Mouse (Mus musculus): ENCODE results near the gene Rsph3a. TPM values are rescaled to one million over a fixed set of nuclear protein-coding genes. Genes with fewer than 3 reads are reported as not detected.
"Not testable (repeated sequence)": the region's sequence is repeated elsewhere in the genome, so short reads cannot be mapped to it uniquely, and the experiment has no call there.

Rsph3a gene
- polyA plus RNA-seq (2015; fragmentation: Nextera tagmentation; extraction: Ambion mirVana), result 52.0 and 61.3 TPM in 2 replicates

GRCm38 (mm10) chr17:7945117-7946052 is at the start of gene Rsph3a:
Gene Rsph3a (plus strand): TSS chr17:7945614.
- peak; percentile 99 for ATAC-seq (replicated peaks; ENCODE audit: low FRiP score)
- 2% methylated on average over 58 of the region's 58 CpGs for WGBS
- H3K4me1 ChIP-seq; H3K27me3 ChIP-seq; H3K9me3 ChIP-seq (replicated peaks); H3K36me3 ChIP-seq: not testable (repeated sequence)
- Histone ChIP-seq H3K27ac (peak within 1 kb of the TSS; percentile 96), H3K4me3 (replicated peaks) (peak within 1 kb of the TSS; percentile 56), H3K4me2 (peak within 1 kb of the TSS; percentile 61), H3K9ac (peak within 1 kb of the TSS; percentile 51)

DNA sequence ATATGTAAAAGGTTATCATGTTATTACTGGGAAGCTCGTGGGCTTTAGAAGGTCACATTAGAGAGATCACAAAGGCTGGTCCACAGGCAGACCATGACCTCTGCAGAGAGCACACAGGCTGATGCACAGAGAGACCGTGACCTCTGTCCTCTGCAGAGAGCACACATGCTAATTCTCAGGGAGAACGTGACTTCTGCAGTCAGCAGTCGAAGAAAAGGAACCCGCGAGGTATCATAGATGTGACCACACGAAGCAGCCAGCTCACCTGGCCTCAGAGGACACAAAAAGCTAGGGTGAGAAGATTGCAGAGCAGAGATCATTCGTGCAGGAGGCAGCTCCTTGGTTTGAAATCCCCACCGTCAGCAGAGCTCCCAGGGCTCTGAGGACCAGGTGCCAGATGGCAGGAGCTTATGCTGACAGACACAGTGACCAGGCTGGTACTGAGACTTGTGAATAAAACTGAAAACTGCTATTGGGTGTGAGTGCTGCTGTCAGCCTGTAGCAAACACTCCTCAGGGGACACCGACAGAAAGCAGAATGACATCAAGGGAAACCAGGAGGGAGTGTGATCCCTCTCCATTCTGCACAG is 49.3 kb upstream of the Rsph3a start:
- Histone ChIP-seq H3K4me2 (no peak overlapping the region), H3K9me3 (replicated peaks) (no peaks in the 10 kb centered on the region), H3K4me3 (replicated peaks) (no peak overlapping the region), H3K4me1 (0 out of 2 replicates have a peak, but pooled peaks cover 5% of the 10 kb centered on the region), H3K36me3 (no peaks in the 10 kb centered on the region), H3K27ac (no peak overlapping the region), H3K27me3 (no peaks in the 10 kb centered on the region), H3K9ac (no peak overlapping the region)
- 66% methylated on average over 10 of the region's 10 CpGs for WGBS
- ATAC-seq (replicated peaks; ENCODE audit: low FRiP score), result no peak

- H3K9me3 ChIP-seq (replicated peaks), result no peaks in the 10 kb centered on the region
- no peak overlapping the region for H3K27ac ChIP-seq
- WGBS, result 76% methylated on average over 11 of the region's 11 CpGs
- no peak overlapping the region for H3K4me3 ChIP-seq (replicated peaks)
- H3K36me3 ChIP-seq, result no peaks in the 10 kb centered on the region
- H3K4me1 ChIP-seq, result 0 out of 2 replicates have a peak, but pooled peaks cover 5% of the 10 kb centered on the region
- H3K9ac ChIP-seq, result no peak overlapping the region
- no peak for ATAC-seq (replicated peaks; ENCODE audit: low FRiP score)
- H3K4me2 ChIP-seq, result 0 out of 2 replicates have a peak overlapping the region, but pooled peaks have one; percentile 3
- no peaks in the 10 kb centered on the region for H3K27me3 ChIP-seq
Measured at GRCm38 (mm10) chr17:7897120-7897519, 48.3 kb upstream of the Rsph3a start.

DNA sequence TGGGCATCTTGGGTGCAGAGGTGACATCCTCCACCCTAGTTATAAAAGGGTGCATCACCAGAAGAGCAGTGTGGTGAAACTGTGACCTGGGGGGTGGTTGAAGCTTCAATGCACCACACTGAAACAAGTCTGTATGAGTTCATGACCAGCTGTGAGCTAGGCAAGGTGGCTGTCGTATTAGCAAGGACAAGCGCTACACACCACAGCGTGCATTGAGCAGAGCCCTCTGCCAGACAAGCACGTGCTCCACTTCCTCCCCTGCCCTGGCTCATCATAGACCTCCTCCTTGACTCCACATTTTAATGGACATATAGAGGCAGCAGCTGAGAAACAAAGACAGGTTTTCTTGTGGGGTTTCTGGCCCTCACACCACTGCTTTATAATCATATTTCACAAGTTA is 47.7 kb upstream of the Rsph3a start:
- no peak overlapping the region for H3K4me2 ChIP-seq
- H3K4me3 ChIP-seq (replicated peaks), result no peak overlapping the region
- ATAC-seq (replicated peaks; ENCODE audit: low FRiP score), result no peak
- H3K9ac ChIP-seq, result no peak overlapping the region
- H3K9me3 ChIP-seq (replicated peaks), result no peaks in the 10 kb centered on the region
- H3K4me1 ChIP-seq, result 0 out of 2 replicates have a peak, but pooled peaks cover 5% of the 10 kb centered on the region
- H3K36me3 ChIP-seq, result no peaks in the 10 kb centered on the region
- no peak overlapping the region for H3K27ac ChIP-seq
- H3K27me3 ChIP-seq, result no peaks in the 10 kb centered on the region
- WGBS, result 81% methylated on average over 4 of the region's 4 CpGs

- no peak for ATAC-seq (replicated peaks; ENCODE audit: low FRiP score)
- 36% methylated on average over 6 of the region's 6 CpGs for WGBS
- no peaks in the 10 kb centered on the region for H3K36me3 ChIP-seq
- H3K4me2 ChIP-seq, result no peak overlapping the region
- H3K9ac ChIP-seq, result no peak overlapping the region
- 0 out of 2 replicates have a peak, but pooled peaks cover 5% of the 10 kb centered on the region for H3K4me1 ChIP-seq
- H3K9me3 ChIP-seq (replicated peaks), result no peaks in the 10 kb centered on the region
- H3K4me3 ChIP-seq (replicated peaks), result no peak overlapping the region
- H3K27me3 ChIP-seq, result no peaks in the 10 kb centered on the region
- no peak overlapping the region for H3K27ac ChIP-seq
Measured at GRCm38 (mm10) chr17:7899233-7899632, 46.2 kb upstream of the Rsph3a start.

DNA sequence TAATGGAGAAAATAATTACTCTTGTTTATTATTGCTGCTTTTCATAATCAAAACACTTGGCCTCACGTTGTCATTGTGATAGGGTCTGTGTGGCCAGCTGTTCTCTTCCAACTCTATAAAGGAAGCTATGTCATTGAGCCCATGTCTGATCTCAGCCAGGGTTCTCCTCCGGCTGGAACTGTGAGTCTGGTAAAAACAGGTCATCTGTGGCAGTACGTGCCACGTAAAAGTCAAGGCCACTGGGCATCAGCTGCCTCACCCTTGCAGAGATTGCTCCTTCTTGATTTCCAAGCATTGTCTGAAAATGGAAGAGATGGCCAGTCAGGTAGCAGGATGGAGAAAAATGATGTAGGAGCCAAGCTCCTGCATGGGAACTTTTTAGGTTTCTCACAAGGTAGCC is 45.5 kb upstream of the Rsph3a start:
- Histone ChIP-seq H3K27ac (no peak overlapping the region), H3K36me3 (no peaks in the 10 kb centered on the region), H3K27me3 (no peaks in the 10 kb centered on the region), H3K4me3 (replicated peaks) (no peak overlapping the region), H3K4me1 (0 out of 2 replicates have a peak, but pooled peaks cover 5% of the 10 kb centered on the region), H3K9ac (no peak overlapping the region), H3K4me2 (no peak overlapping the region), H3K9me3 (replicated peaks) (no peaks in the 10 kb centered on the region)
- WGBS, result 73% methylated on average over 4 of the region's 4 CpGs
- no peak for ATAC-seq (replicated peaks; ENCODE audit: low FRiP score)

- H3K4me1 ChIP-seq, result 0 out of 2 replicates have a peak, but pooled peaks cover 5% of the 10 kb centered on the region
- 85% methylated on average over 2 of the region's 2 CpGs for WGBS
- no peak overlapping the region for H3K27ac ChIP-seq
- no peak for ATAC-seq (replicated peaks; ENCODE audit: low FRiP score)
- no peaks in the 10 kb centered on the region for H3K27me3 ChIP-seq
- no peaks in the 10 kb centered on the region for H3K9me3 ChIP-seq (replicated peaks)
- H3K9ac ChIP-seq, result no peak overlapping the region
- no peak overlapping the region for H3K4me2 ChIP-seq
- no peak overlapping the region for H3K4me3 ChIP-seq (replicated peaks)
- no peaks in the 10 kb centered on the region for H3K36me3 ChIP-seq
Measured at GRCm38 (mm10) chr17:7901536-7901935, 43.9 kb upstream of the Rsph3a start.

GRCm38 (mm10) chr17:7902362-7902761 is 43.1 kb upstream of the Rsph3a start:
- no peaks in the 10 kb centered on the region for H3K36me3 ChIP-seq
- no peak overlapping the region for H3K27ac ChIP-seq
- H3K4me3 ChIP-seq (replicated peaks), result no peak overlapping the region
- no peaks in the 10 kb centered on the region for H3K27me3 ChIP-seq
- H3K9ac ChIP-seq, result no peak overlapping the region
- H3K9me3 ChIP-seq (replicated peaks), result no peaks in the 10 kb centered on the region
- ATAC-seq (replicated peaks; ENCODE audit: low FRiP score), result no peak
- WGBS, result 68% methylated on average over 3 of the region's 3 CpGs
- no peak overlapping the region for H3K4me2 ChIP-seq
- H3K4me1 ChIP-seq, result 0 out of 2 replicates have a peak, but pooled peaks cover 5% of the 10 kb centered on the region

DNA sequence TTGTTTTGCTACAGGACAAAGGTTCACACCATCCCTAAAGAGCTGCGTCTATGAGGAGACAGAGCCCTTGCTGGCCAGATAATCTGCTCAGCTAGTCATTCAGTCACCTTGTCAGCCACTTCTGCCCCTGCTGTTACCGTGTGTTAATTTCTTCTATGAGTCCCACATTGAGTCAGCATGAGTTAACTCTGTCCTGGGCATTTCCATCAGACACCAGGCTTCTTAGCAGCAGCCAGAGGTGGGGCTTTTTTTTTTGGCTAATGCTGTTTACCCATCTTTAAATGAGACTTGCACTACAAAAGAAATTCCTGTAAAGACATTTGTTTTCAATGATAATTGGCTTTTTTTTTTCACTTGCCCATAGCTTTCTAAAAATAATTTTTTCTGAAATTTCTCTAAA is 40.4 kb upstream of the Rsph3a start:
- Histone ChIP-seq H3K9ac (no peak overlapping the region), H3K36me3 (no peaks in the 10 kb centered on the region), H3K27me3 (no peaks in the 10 kb centered on the region), H3K4me3 (replicated peaks) (no peak overlapping the region), H3K4me2 (no peak overlapping the region), H3K4me1 (0 out of 2 replicates have a peak, but pooled peaks cover under 1% of the 10 kb centered on the region), H3K9me3 (replicated peaks) (no peaks in the 10 kb centered on the region), H3K27ac (no peak overlapping the region)
- no peak for ATAC-seq (replicated peaks; ENCODE audit: low FRiP score)
- WGBS, result 58% methylated on average over 2 of the region's 2 CpGs

- Histone ChIP-seq H3K4me2 (no peak overlapping the region), H3K36me3 (no peaks in the 10 kb centered on the region), H3K27me3 (no peaks in the 10 kb centered on the region), H3K9me3 (replicated peaks) (0 out of 2 replicates have a peak, but pooled peaks cover 2% of the 10 kb centered on the region), H3K4me1 (no peaks in the 10 kb centered on the region), H3K4me3 (replicated peaks) (no peak overlapping the region), H3K9ac (no peak overlapping the region), H3K27ac (no peak overlapping the region)
- no peak for ATAC-seq (replicated peaks; ENCODE audit: low FRiP score)
- 50% methylated on average over 4 of the region's 4 CpGs for WGBS
Measured at GRCm38 (mm10) chr17:7905936-7906685, 39.3 kb upstream of the Rsph3a start.

- peak overlapping the region; percentile 52 for H3K27ac ChIP-seq
- 65% methylated on average over 2 of the region's 2 CpGs for WGBS
Measured at GRCm38 (mm10) chr17:7914596-7915227, 30.7 kb upstream of the Rsph3a start.

More at GRCm38 (mm10) chr17:7914596-7915227, 30.7 kb upstream of the Rsph3a start:
- ATAC-seq (replicated peaks; ENCODE audit: low FRiP score), result no peak
- Histone ChIP-seq H3K9ac (no peak overlapping the region), H3K4me2 (no peak overlapping the region), H3K9me3 (replicated peaks) (0 out of 2 replicates have a peak, but pooled peaks cover 3% of the 10 kb centered on the region), H3K36me3 (no peaks in the 10 kb centered on the region), H3K27me3 (no peaks in the 10 kb centered on the region), H3K4me1 (peaks cover 36% of the 10 kb centered on the region), H3K4me3 (replicated peaks) (no peak overlapping the region)

Measured in kidney, embryonic 15.5 days (tissue).